Mouse (Mus musculus) hindbrain, postnatal 0 days (tissue): Measurements from ENCODE around the gene Sfn. TPM values are rescaled to one million over a fixed set of nuclear protein-coding genes. Genes with fewer than 3 reads are reported as not detected.
"Not testable (repeated sequence)": the region's sequence is repeated elsewhere in the genome, so short reads cannot be mapped to it uniquely, and the experiment has no call there.

Source experiments
- ATAC-seq: fragments of 200-750 bp; cut with Nextera tagmentation; 2 replicates; pipeline ENCODE4 v1.8.0; 2017; ENCODE audit warnings: mild to moderate bottlenecking, moderate TSS enrichment, moderate library complexity
- DNase-seq: peaks from one replicate; pipeline ENCODE4 v3.0.0-alpha.2; 2015; ENCODE audit warnings: low spot score
- H3K27ac ChIP-seq: fragments of 300-500 bp; sonication (generic); 2 replicates; pipeline ENCODE4 v1.5.1; 2014; ENCODE audit warnings: mild to moderate bottlenecking
- H3K27me3 ChIP-seq: fragments of 300-500 bp; sonication (generic); 2 replicates; pipeline ENCODE4 v1.6.1; 2014; ENCODE audit warnings: low read length, mixed read lengths; ENCODE audit not compliant: insufficient read depth
- H3K36me3 ChIP-seq: fragments of 300-500 bp; sonication (generic); 2 replicates; pipeline ENCODE4 v1.6.1; 2014; ENCODE audit warnings: low read length, mixed read lengths; ENCODE audit not compliant: insufficient read depth
- H3K4me1 ChIP-seq: fragments of 300-500 bp; sonication (generic); 2 replicates; pipeline ENCODE4 v1.6.1; 2014; ENCODE audit warnings: antibody characterized with exemption, low read length, mixed read lengths; ENCODE audit not compliant: insufficient read depth
- H3K4me2 ChIP-seq: fragments of 300-500 bp; sonication (generic); 2 replicates; pipeline ENCODE4 v1.6.1; 2014; ENCODE audit warnings: low read depth, mild to moderate bottlenecking, low read length, moderate library complexity, mixed read lengths
- H3K4me3 ChIP-seq: fragments of 300-500 bp; sonication (generic); 2 replicates; pipeline ENCODE4 v1.5.1; 2014; ENCODE audit warnings: low read length
- H3K9ac ChIP-seq: fragments of 300-500 bp; sonication (generic); replicated peaks from 2 replicates; pipeline ENCODE4 v1.6.1; 2014; ENCODE audit warnings: mild to moderate bottlenecking, low read length, moderate library complexity, mixed read lengths
- H3K9me3 ChIP-seq: fragments of 300-500 bp; sonication (generic); 2 replicates; pipeline ENCODE4 v1.6.1; 2016; ENCODE audit warnings: low read length, mixed read lengths
- CTCF ChIP-seq: IDR thresholded peaks from 2 replicates; pipeline ENCODE4 v1.5.1; 2016; ENCODE audit warnings: antibody characterized with exemption, control low read depth, low read depth
- WGBS: fragments of 180-500 bp; shearing (Covaris S2); extraction: QIAGEN DNeasy Blood & Tissue Kit; methylation state at CpG from one replicate; pipeline ENCODE4 v1.1.7; 2014; 5-methylcytosine and 5-hydroxymethylcytosine counted together
- polyA plus RNA-seq: library from polyadenylated mRNA; unstranded; fragments of >200 nt; fragmentation: Nextera tagmentation; extraction: Ambion mirVana; gene quantifications from 2 replicates; pipeline ENCODE4 v1.2.1, GENCODE M21; 2015
- total RNA-seq: library from RNA; depleted of rRNA; stranded (reverse); fragments of >200 nt; gene quantifications from 2 replicates; pipeline ENCODE4 v1.2.3, GENCODE M21; 2014; rRNA removed

Gene Sfn
- total RNA-seq (1.1 and 2.8 TPM in 2 replicates), polyA plus RNA-seq (1.2 and 1.4 TPM in 2 replicates)

- 5% methylated on average over 16 of the region's 16 CpGs for WGBS
- Histone ChIP-seq H3K27me3 (peaks cover 28% of the 10 kb centered on the region), H3K9me3 (no peaks in the 10 kb centered on the region), H3K4me1 (peaks cover 8% of the 10 kb centered on the region), H3K9ac (no peak within 1 kb of the TSS), H3K36me3 (peaks cover 21% of the 10 kb centered on the region), H3K4me3 (no peak within 1 kb of the TSS), H3K4me2 (0 out of 2 replicates have a peak within 1 kb of the TSS, but pooled peaks have one; percentile 13), H3K27ac (no peak within 1 kb of the TSS)
- DNase-seq (no peak), ATAC-seq (no peak)
- peak; percentile 44 for TF ChIP-seq CTCF
These were observed at the start of gene Sfn for GRCm38 (mm10) chr4:133601721-133602218. Gene Sfn, minus strand, starts transcription at chr4:133602168.

GRCm38 (mm10) chr4:133651445-133651844, 49.5 kb upstream of the Sfn start:
- DNase-seq (no peak), ATAC-seq (no peak)
- Histone ChIP-seq H3K4me2 (no peak overlapping the region), H3K9ac (no peak overlapping the region), H3K4me1 (no peaks in the 10 kb centered on the region), H3K27me3 (no peaks in the 10 kb centered on the region), H3K36me3 (no peaks in the 10 kb centered on the region), H3K4me3 (no peak overlapping the region), H3K27ac (no peak overlapping the region), H3K9me3 (no peaks in the 10 kb centered on the region)
- WGBS, result 50% methylated on average over 10 of the region's 10 CpGs
- TF ChIP-seq CTCF, result no peak

GRCm38 (mm10) chr4:133649989-133650699, 48.2 kb upstream of the Sfn start, which contains the start of gene Zdhhc18:
Gene Zdhhc18, minus strand, starts transcription at chr4:133650154.
- no peak within 1 kb of the TSS for H3K9ac ChIP-seq
- peak; percentile 85 for DNase-seq
- peak; percentile 86 for TF ChIP-seq CTCF
- H3K4me3 ChIP-seq, result peak within 1 kb of the TSS; percentile 13
- H3K4me1 ChIP-seq, result no peaks in the 10 kb centered on the region
- 38% methylated on average over 7 of the region's 7 CpGs for WGBS
- ATAC-seq, result peak; percentile 63; the same call in 1 of the 2 replicates
- no peaks in the 10 kb centered on the region for H3K9me3 ChIP-seq
- H3K27me3 ChIP-seq, result no peaks in the 10 kb centered on the region
- peak within 1 kb of the TSS; percentile 42 for H3K4me2 ChIP-seq
- peak within 1 kb of the TSS; percentile 58 for H3K27ac ChIP-seq
- no peaks in the 10 kb centered on the region for H3K36me3 ChIP-seq

GRCm38 (mm10) chr4:133649464-133649863, 47.5 kb upstream of the Sfn start:
- not testable (repeated sequence) for H3K36me3 ChIP-seq, H3K9me3 ChIP-seq, DNase-seq, ATAC-seq, H3K27ac ChIP-seq, H3K27me3 ChIP-seq, H3K9ac ChIP-seq, H3K4me1 ChIP-seq
- 90% methylated on average over 5 of the region's 5 CpGs for WGBS
- Histone ChIP-seq H3K4me2 (peak overlapping the region; percentile 42), H3K4me3 (peak overlapping the region; percentile 13; the same call in 1 of the 2 replicates)

GRCm38 (mm10) chr4:133645680-133646079, 43.7 kb upstream of the Sfn start:
- no peak overlapping the region for H3K4me3 ChIP-seq
- no peak overlapping the region for H3K4me2 ChIP-seq
- no peaks in the 10 kb centered on the region for H3K27me3 ChIP-seq
- H3K9me3 ChIP-seq, result 0 out of 2 replicates have a peak, but pooled peaks cover 8% of the 10 kb centered on the region
- no peak for TF ChIP-seq CTCF
- ATAC-seq (no peak), DNase-seq (no peak)
- no peak overlapping the region for H3K27ac ChIP-seq
- no peaks in the 10 kb centered on the region for H3K36me3 ChIP-seq
- H3K9ac ChIP-seq, result no peak overlapping the region
- no peaks in the 10 kb centered on the region for H3K4me1 ChIP-seq
- WGBS, result 47% methylated on average over 21 of the region's 21 CpGs

GRCm38 (mm10) chr4:133645195-133645594, 43.2 kb upstream of the Sfn start:
- H3K4me3 ChIP-seq, result no peak overlapping the region
- ATAC-seq, result no peak
- peak; percentile 39; the same call in 1 of the 2 replicates for TF ChIP-seq CTCF
- WGBS, result 90% methylated on average over 3 of the region's 3 CpGs
- no peak for DNase-seq
- H3K4me2 ChIP-seq, result no peak overlapping the region
- H3K4me1 ChIP-seq, result no peaks in the 10 kb centered on the region
- no peak overlapping the region for H3K27ac ChIP-seq
- no peaks in the 10 kb centered on the region for H3K36me3 ChIP-seq
- no peaks in the 10 kb centered on the region for H3K27me3 ChIP-seq
- no peak overlapping the region for H3K9ac ChIP-seq
- 0 out of 2 replicates have a peak, but pooled peaks cover 8% of the 10 kb centered on the region for H3K9me3 ChIP-seq

GRCm38 (mm10) chr4:133634043-133634410, 32.1 kb upstream of the Sfn start:
- no peaks in the 10 kb centered on the region for H3K36me3 ChIP-seq
- ATAC-seq (no peak), DNase-seq (no peak)
- H3K4me2 ChIP-seq, result no peak overlapping the region
- no peaks in the 10 kb centered on the region for H3K27me3 ChIP-seq
- no peak overlapping the region for H3K4me3 ChIP-seq
- peaks cover 19% of the 10 kb centered on the region for H3K4me1 ChIP-seq
- WGBS, result 83% methylated on average over 5 of the region's 5 CpGs
- TF ChIP-seq CTCF, result no peak
- H3K9ac ChIP-seq, result no peak overlapping the region
- no peak overlapping the region for H3K27ac ChIP-seq
- H3K9me3 ChIP-seq, result no peaks in the 10 kb centered on the region
